Mouse (Mus musculus) forebrain, embryonic 14.5 days (tissue): ENCODE measurements around the gene Tenm2. TPM values are rescaled to one million over a fixed set of nuclear protein-coding genes. Genes with fewer than 3 reads are reported as not detected.

Experiments
- ATAC-seq: fragments of 200-750 bp; cut with Nextera tagmentation; 2 replicates; pipeline ENCODE4 v1.8.0; 2017; ENCODE audit warnings: mild to moderate bottlenecking, moderate library complexity
- DNase-seq: peaks from one replicate; pipeline ENCODE4 v3.0.0-alpha.2; 2015; ENCODE audit warnings: low spot score
- H3K27ac ChIP-seq: fragments of 300-500 bp; sonication (generic); 2 replicates; pipeline ENCODE4 v1.5.1; 2014; ENCODE audit warnings: low read depth, mild to moderate bottlenecking, control low read depth, low read length, moderate library complexity
- H3K27me3 ChIP-seq: fragments of 300-500 bp; sonication (generic); replicated peaks from 2 replicates; pipeline ENCODE4 v1.6.1; 2014; ENCODE audit warnings: low read length, control low read depth, mixed read lengths; ENCODE audit not compliant: control insufficient read depth, insufficient read depth
- H3K36me3 ChIP-seq: fragments of 300-500 bp; sonication (generic); 2 replicates; pipeline ENCODE4 v1.6.1; 2014; ENCODE audit warnings: low read length, control low read depth; ENCODE audit not compliant: control insufficient read depth, insufficient read depth
- H3K4me1 ChIP-seq: fragments of 300-500 bp; sonication (generic); 2 replicates; pipeline ENCODE4 v1.6.1; 2014; ENCODE audit warnings: antibody characterized with exemption, low read length, control low read depth; ENCODE audit not compliant: control insufficient read depth, insufficient read depth
- H3K4me2 ChIP-seq: fragments of 300-500 bp; sonication (generic); 2 replicates; pipeline ENCODE4 v1.6.1; 2014; ENCODE audit warnings: mild to moderate bottlenecking, control low read depth, low read length
- H3K4me3 ChIP-seq: fragments of 300-500 bp; sonication (generic); 2 replicates; pipeline ENCODE4 v1.5.1; 2014; ENCODE audit warnings: low read depth, low read length, control low read depth
- H3K9ac ChIP-seq: fragments of 300-500 bp; sonication (generic); 2 replicates; pipeline ENCODE4 v1.6.1; 2014; ENCODE audit warnings: mild to moderate bottlenecking, low read length, control low read depth, moderate library complexity
- H3K9me3 ChIP-seq: fragments of 300-500 bp; sonication (generic); replicated peaks from 2 replicates; pipeline ENCODE4 v1.6.1; 2016; ENCODE audit warnings: low read length, control low read depth, mixed read lengths; ENCODE audit not compliant: control insufficient read depth
- WGBS: fragments of 180-500 bp; shearing (Covaris S2); extraction: QIAGEN DNeasy Blood & Tissue Kit; methylation state at CpG from one replicate; pipeline ENCODE4 v1.1.7; 2014; 5-methylcytosine and 5-hydroxymethylcytosine counted together
- polyA plus RNA-seq: library from polyadenylated mRNA; unstranded; fragments of >200 nt; fragmentation: Nextera tagmentation; extraction: Ambion mirVana; gene quantifications from 2 replicates; pipeline ENCODE4 v1.2.1, GENCODE M21; 2014

The Tenm2 gene
- polyA plus RNA-seq, 1 experiment from 2014 or later, result 16.0 TPM

DNA sequence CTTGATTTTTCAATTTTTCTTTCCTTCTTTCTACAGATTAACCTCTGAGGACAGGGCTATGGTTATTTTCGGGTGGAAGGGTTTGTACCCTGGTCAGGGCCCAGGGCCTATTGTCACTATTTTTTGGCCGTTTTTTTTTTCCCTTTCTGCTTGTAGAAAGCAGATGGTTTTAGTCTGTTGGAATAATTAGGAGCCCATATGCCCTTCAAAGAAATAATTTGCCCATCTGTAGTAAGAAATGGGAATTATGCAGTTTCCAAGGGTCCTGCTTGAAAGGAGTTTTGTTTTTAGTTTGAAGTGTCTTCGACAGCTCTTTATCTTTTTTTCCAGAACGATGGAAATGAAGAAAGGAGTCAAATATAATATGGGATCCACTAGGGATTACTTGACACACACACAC is 1245.8 kb downstream of the Tenm2 start:
- ATAC-seq (no peak), DNase-seq (peak; percentile 53)
- Histone ChIP-seq H3K4me1 (peaks cover 6% of the 10 kb centered on the region), H3K9me3 (no peaks in the 10 kb centered on the region), H3K27me3 (no peaks in the 10 kb centered on the region), H3K36me3 (no peaks in the 10 kb centered on the region), H3K27ac (no peak overlapping the region; the same call in 1 of the 2 replicates), H3K4me3 (no peak overlapping the region), H3K4me2 (no peak overlapping the region), H3K9ac (no peak overlapping the region)
- 54% methylated on average over 4 of the region's 4 CpGs for WGBS

DNA sequence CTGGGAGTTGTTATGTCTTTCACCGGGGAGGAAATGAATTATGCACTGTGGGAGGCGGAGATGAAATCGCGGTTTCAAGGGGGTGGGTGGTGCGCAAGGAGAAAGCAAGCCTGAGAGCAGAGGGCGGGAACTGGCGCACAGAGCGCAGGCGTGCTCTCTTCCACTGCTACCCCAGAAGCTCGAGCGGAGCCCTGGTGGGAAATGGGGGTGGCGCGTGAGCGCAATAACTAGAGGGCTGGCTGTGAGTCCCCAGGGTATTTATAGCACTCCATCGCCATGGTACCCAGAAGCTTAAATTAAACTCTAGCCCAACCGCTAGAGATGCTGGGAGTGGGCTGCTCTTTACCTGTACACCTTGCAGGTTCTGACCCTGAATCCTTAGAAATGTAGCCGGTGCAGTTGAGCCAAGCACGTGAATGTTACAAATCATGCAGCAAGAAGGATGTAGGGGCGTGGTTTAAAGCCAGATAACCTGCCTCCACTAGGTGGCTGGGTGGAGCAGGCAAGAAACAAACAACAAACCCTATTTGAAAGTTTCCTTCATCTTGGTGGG is 1249.8 kb downstream of the Tenm2 start:
- Histone ChIP-seq H3K27me3 (no peaks in the 10 kb centered on the region), H3K9ac (peak overlapping the region; percentile 6; the same call in 1 of the 2 replicates), H3K9me3 (no peaks in the 10 kb centered on the region), H3K36me3 (no peaks in the 10 kb centered on the region), H3K27ac (no peak overlapping the region), H3K4me3 (peak overlapping the region; percentile 14; the same call in 1 of the 2 replicates), H3K4me1 (peaks cover 6% of the 10 kb centered on the region), H3K4me2 (peak overlapping the region; percentile 31)
- 2% methylated on average over 19 of the region's 19 CpGs for WGBS
- peak; percentile 71 for DNase-seq
- ATAC-seq, result peak; percentile 74

DNA sequence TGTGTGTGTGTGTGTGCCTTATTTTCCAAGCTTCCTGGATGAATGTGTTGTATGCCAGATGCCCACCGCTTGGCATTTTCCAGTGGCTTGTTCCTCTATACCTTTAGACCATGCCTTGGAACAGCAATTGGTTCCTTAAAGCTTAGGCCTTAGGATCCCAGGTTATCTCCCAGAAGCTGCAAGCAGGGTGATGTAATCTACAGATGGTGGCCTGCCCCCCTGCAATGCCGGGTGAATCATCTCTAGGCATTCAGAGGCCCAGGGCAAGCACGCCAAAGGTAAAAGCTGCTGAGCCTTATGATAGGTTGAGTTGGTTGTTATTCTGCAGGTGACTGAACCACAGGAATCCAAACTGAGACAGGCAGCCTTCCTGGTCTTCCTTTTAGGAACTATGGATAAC is 1253.0 kb downstream of the Tenm2 start:
- Histone ChIP-seq H3K4me3 (no peak overlapping the region), H3K27me3 (no peaks in the 10 kb centered on the region), H3K27ac (no peak overlapping the region), H3K9me3 (no peaks in the 10 kb centered on the region), H3K36me3 (no peaks in the 10 kb centered on the region), H3K4me1 (peaks cover 18% of the 10 kb centered on the region), H3K4me2 (no peak overlapping the region), H3K9ac (no peak overlapping the region)
- WGBS, result 90% methylated on average over 3 of the region's 3 CpGs
- ATAC-seq (no peak), DNase-seq (no peak)

DNA sequence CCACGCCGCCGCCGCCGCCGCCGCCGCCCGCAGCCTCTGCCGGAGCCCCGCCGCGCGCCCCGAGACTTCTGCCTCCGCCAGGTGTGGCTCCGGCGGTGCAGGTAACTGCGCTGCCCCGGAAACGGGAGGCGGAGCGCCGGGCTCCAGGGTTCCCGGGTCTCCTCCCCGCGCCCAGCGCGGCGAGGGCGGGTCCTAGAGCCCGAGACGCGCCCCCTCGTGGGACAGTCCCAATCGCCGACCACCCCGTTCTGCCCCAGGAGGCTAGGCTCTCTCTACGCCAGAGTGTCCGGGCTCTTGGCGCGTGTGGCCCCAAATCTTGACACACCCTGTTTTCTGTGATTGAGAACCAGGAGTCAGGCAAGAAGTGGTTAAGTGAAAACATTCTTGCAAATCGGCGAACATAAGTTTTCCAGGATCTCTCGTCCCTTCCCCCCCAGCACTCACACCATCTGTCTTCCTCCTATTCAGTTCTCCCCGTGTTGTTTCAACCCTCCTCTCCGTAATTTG is 1255.3 kb downstream of the Tenm2 start, which contains the start of gene Wwc1:
Wwc1 (minus strand) TSS at position 117 of the 507 bp plus-strand sequence.
- Histone ChIP-seq H3K36me3 (no peaks in the 10 kb centered on the region), H3K4me2 (peak within 1 kb of the TSS; percentile 83), H3K27ac (peak within 1 kb of the TSS; percentile 79), H3K4me1 (peaks cover 30% of the 10 kb centered on the region), H3K27me3 (no peaks in the 10 kb centered on the region), H3K4me3 (peak within 1 kb of the TSS; percentile 79), H3K9ac (peak within 1 kb of the TSS; percentile 86), H3K9me3 (no peaks in the 10 kb centered on the region)
- ATAC-seq, result peak; percentile 84
- peak; percentile 80 for DNase-seq
- WGBS, result 0% methylated on average over 37 of the region's 47 CpGs

- peak; percentile 61 for ATAC-seq
These were observed 1255.9 kb downstream of the Tenm2 start for GRCm38 (mm10) chr11:35979733-35980410.

GRCm38 (mm10) chr11:35979266-35979732 is 1256.5 kb downstream of the Tenm2 start:
- Histone ChIP-seq H3K27me3 (no peaks in the 10 kb centered on the region), H3K9me3 (no peaks in the 10 kb centered on the region), H3K9ac (peak overlapping the region; percentile 86), H3K4me1 (peaks cover 30% of the 10 kb centered on the region), H3K4me2 (peak overlapping the region; percentile 83), H3K27ac (peak overlapping the region; percentile 79), H3K36me3 (no peaks in the 10 kb centered on the region), H3K4me3 (peak overlapping the region; percentile 79)
- 0% methylated on average over 12 of the region's 12 CpGs for WGBS
- no peak for ATAC-seq
- no peak for DNase-seq

More at GRCm38 (mm10) chr11:35979733-35980410, 1255.9 kb downstream of the Tenm2 start:
- peak overlapping the region; percentile 83 for H3K4me2 ChIP-seq
- no peaks in the 10 kb centered on the region for H3K36me3 ChIP-seq
- no peak for DNase-seq
- peaks cover 30% of the 10 kb centered on the region for H3K4me1 ChIP-seq
- H3K9me3 ChIP-seq, result no peaks in the 10 kb centered on the region
- H3K4me3 ChIP-seq, result peak overlapping the region; percentile 79
- no peaks in the 10 kb centered on the region for H3K27me3 ChIP-seq
- peak overlapping the region; percentile 79 for H3K27ac ChIP-seq
- under 1% methylated on average over 34 of the region's 66 CpGs for WGBS
- peak overlapping the region; percentile 86 for H3K9ac ChIP-seq

- H3K27ac ChIP-seq, result no peak overlapping the region
- ATAC-seq, result no peak
- WGBS, result 77% methylated on average over 3 of the region's 3 CpGs
- no peaks in the 10 kb centered on the region for H3K9me3 ChIP-seq
- peak overlapping the region; percentile 83 for H3K4me2 ChIP-seq
- no peak overlapping the region for H3K4me3 ChIP-seq
- no peak for DNase-seq
- peaks cover 40% of the 10 kb centered on the region for H3K4me1 ChIP-seq
- H3K27me3 ChIP-seq, result no peaks in the 10 kb centered on the region
- no peaks in the 10 kb centered on the region for H3K36me3 ChIP-seq
- no peak overlapping the region for H3K9ac ChIP-seq
These were observed 1258.0 kb downstream of the Tenm2 start for GRCm38 (mm10) chr11:35977796-35978195.

- Histone ChIP-seq H3K4me1 (peaks cover 47% of the 10 kb centered on the region), H3K9me3 (no peaks in the 10 kb centered on the region), H3K27ac (peak overlapping the region; percentile 48), H3K4me2 (peak overlapping the region; percentile 83), H3K27me3 (no peaks in the 10 kb centered on the region), H3K9ac (peak overlapping the region; percentile 47; the same call in 1 of the 2 replicates), H3K36me3 (no peaks in the 10 kb centered on the region), H3K4me3 (peak overlapping the region; percentile 16; the same call in 1 of the 2 replicates)
- ATAC-seq (no peak), DNase-seq (no peak)
- 29% methylated on average over 6 of the region's 6 CpGs for WGBS
These were observed 1258.7 kb downstream of the Tenm2 start for GRCm38 (mm10) chr11:35977096-35977495.
